Mouse (Mus musculus): ENCODE measurements at regions not wholly inside any gene's neighbourhood (a gene's known extent, or its start where the extent isn't known, plus 50 kb on each side); places are given as distances from the start of the nearest gene placed in this dataset.

DNA sequence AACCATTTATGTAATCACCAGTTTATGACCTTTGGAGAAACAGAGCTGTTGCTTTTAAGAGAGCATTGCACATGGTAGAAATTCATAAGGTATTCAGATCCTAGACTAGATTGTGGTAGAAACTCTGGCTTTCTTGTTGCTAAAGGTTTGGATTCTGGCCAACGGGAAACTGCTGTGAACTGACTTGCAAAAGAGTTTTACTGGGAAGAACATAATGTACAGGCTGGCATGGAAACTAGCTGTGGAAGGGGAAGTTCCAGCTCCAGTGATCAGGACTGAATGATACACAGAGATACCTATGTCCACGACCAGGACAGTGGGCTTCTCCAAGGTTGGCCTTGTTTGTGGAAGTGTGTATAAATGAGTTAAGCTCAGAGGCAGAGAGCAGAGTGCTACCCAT is 318.9 kb downstream of the Sv2b start:
- no peak for TF ChIP-seq HCFC1 (IDR thresholded peaks at IDR 0.05; ENCODE audit: borderline replicate concordance, insufficient read depth, low read length)
- TF ChIP-seq ZC3H11A (IDR thresholded peaks at IDR 0.05; ENCODE audit: borderline replicate concordance, low read depth, low read length): no peak
- no peak for TF ChIP-seq CHD2 (IDR thresholded peaks at IDR 0.05; ENCODE audit: low read depth, low read length)
- TF ChIP-seq MAFK (IDR thresholded peaks at IDR 0.05; ENCODE audit: insufficient read depth, low read depth, low read length): no peak
- no peak for TF ChIP-seq ZNF384 (IDR thresholded peaks at IDR 0.05; ENCODE audit: low read depth, low read length)
